Mouse (Mus musculus): ENCODE measurements at regions not wholly inside any gene's neighbourhood (a gene's known extent, or its start where the extent isn't known, plus 50 kb on each side); places are given as distances from the start of the nearest gene placed in this dataset.

GRCm38 (mm10) chr3:52706626-52707025 lies 310.4 kb downstream of the Cog6 start:
- no peaks in the 10 kb centered on the region for H3K27me3 ChIP-seq (replicated peaks; ENCODE audit: control insufficient read depth, insufficient read depth, low read length)
- no peak for DNase-seq
- no peaks in the 10 kb centered on the region for H3K36me3 ChIP-seq (ENCODE audit: control insufficient read depth, insufficient read depth, low read length)
- H3K4me1 ChIP-seq (ENCODE audit: control insufficient read depth, insufficient read depth, low read length), result no peaks in the 10 kb centered on the region; the same call in 1 of the 2 replicates
- WGBS, result 100% methylated on average over 2 of the region's 2 CpGs
- TF ChIP-seq POLR2A (IDR thresholded peaks at IDR 0.05; ENCODE audit: low read depth, low read length), result no peak
- no peak for TF ChIP-seq CTCF (conservative IDR thresholded peaks at IDR 0.05; ENCODE audit: insufficient read depth, insufficient read length, low read depth, low read length)
- no peak overlapping the region for H3K4me3 ChIP-seq (ENCODE audit: insufficient read depth, low read depth, low read length)
- no peak overlapping the region for H3K27ac ChIP-seq (ENCODE audit: insufficient read depth, low read depth, low read length)

GRCm38 (mm10) chr3:52703751-52704150 lies 313.3 kb downstream of the Cog6 start:
- H3K27me3 ChIP-seq (replicated peaks; ENCODE audit: control insufficient read depth, insufficient read depth, low read length), result no peaks in the 10 kb centered on the region
- H3K4me3 ChIP-seq (ENCODE audit: insufficient read depth, low read depth, low read length), result no peak overlapping the region
- 96% methylated on average over 6 of the region's 6 CpGs for WGBS
- H3K27ac ChIP-seq (ENCODE audit: insufficient read depth, low read depth, low read length), result no peak overlapping the region
- TF ChIP-seq CTCF (conservative IDR thresholded peaks at IDR 0.05; ENCODE audit: insufficient read depth, insufficient read length, low read depth, low read length) (no peak), POLR2A (IDR thresholded peaks at IDR 0.05; ENCODE audit: low read depth, low read length) (no peak)
- no peaks in the 10 kb centered on the region for H3K4me1 ChIP-seq (ENCODE audit: control insufficient read depth, insufficient read depth, low read length)
- no peak for DNase-seq
- no peaks in the 10 kb centered on the region for H3K36me3 ChIP-seq (ENCODE audit: control insufficient read depth, insufficient read depth, low read length)

GRCm38 (mm10) chr3:52702962-52703361 lies 314.1 kb downstream of the Cog6 start:
- no peak for TF ChIP-seq CTCF (conservative IDR thresholded peaks at IDR 0.05; ENCODE audit: insufficient read depth, insufficient read length, low read depth, low read length)
- TF ChIP-seq POLR2A (IDR thresholded peaks at IDR 0.05; ENCODE audit: low read depth, low read length), result no peak
- Histone ChIP-seq H3K4me1 (ENCODE audit: control insufficient read depth, insufficient read depth, low read length) (no peaks in the 10 kb centered on the region), H3K27me3 (replicated peaks; ENCODE audit: control insufficient read depth, insufficient read depth, low read length) (no peaks in the 10 kb centered on the region), H3K36me3 (ENCODE audit: control insufficient read depth, insufficient read depth, low read length) (no peaks in the 10 kb centered on the region), H3K4me3 (ENCODE audit: insufficient read depth, low read depth, low read length) (no peak overlapping the region), H3K27ac (ENCODE audit: insufficient read depth, low read depth, low read length) (no peak overlapping the region)
- WGBS, result 86% methylated on average over 4 of the region's 4 CpGs
- no peak for DNase-seq

GRCm38 (mm10) chr3:52701601-52702000 lies 315.4 kb downstream of the Cog6 start:
- H3K36me3 ChIP-seq (ENCODE audit: control insufficient read depth, insufficient read depth, low read length), result no peaks in the 10 kb centered on the region
- H3K4me1 ChIP-seq (ENCODE audit: control insufficient read depth, insufficient read depth, low read length), result no peaks in the 10 kb centered on the region
- 95% methylated on average over 3 of the region's 3 CpGs for WGBS
- no peak for DNase-seq
- no peak overlapping the region for H3K4me3 ChIP-seq (ENCODE audit: insufficient read depth, low read depth, low read length)
- no peak overlapping the region for H3K27ac ChIP-seq (ENCODE audit: insufficient read depth, low read depth, low read length)
- no peak for TF ChIP-seq POLR2A (IDR thresholded peaks at IDR 0.05; ENCODE audit: low read depth, low read length)
- TF ChIP-seq CTCF (conservative IDR thresholded peaks at IDR 0.05; ENCODE audit: insufficient read depth, insufficient read length, low read depth, low read length), result no peak
- no peaks in the 10 kb centered on the region for H3K27me3 ChIP-seq (replicated peaks; ENCODE audit: control insufficient read depth, insufficient read depth, low read length)

GRCm38 (mm10) chr3:52693813-52694212 lies 323.2 kb downstream of the Cog6 start:
- WGBS, result 76% methylated on average over 2 of the region's 2 CpGs
- Histone ChIP-seq H3K4me1 (ENCODE audit: control insufficient read depth, insufficient read depth, low read length) (no peaks in the 10 kb centered on the region), H3K4me3 (ENCODE audit: insufficient read depth, low read depth, low read length) (no peak overlapping the region), H3K27me3 (replicated peaks; ENCODE audit: control insufficient read depth, insufficient read depth, low read length) (no peaks in the 10 kb centered on the region), H3K36me3 (ENCODE audit: control insufficient read depth, insufficient read depth, low read length) (no peaks in the 10 kb centered on the region), H3K27ac (ENCODE audit: insufficient read depth, low read depth, low read length) (no peak overlapping the region)
- TF ChIP-seq CTCF (conservative IDR thresholded peaks at IDR 0.05; ENCODE audit: insufficient read depth, insufficient read length, low read depth, low read length) (no peak), POLR2A (IDR thresholded peaks at IDR 0.05; ENCODE audit: low read depth, low read length) (no peak)
- DNase-seq, result no peak

GRCm38 (mm10) chr3:52685434-52686181 lies 331.4 kb downstream of the Cog6 start:
- H3K27ac ChIP-seq (ENCODE audit: insufficient read depth, low read depth, low read length), result peak overlapping the region; percentile 41; the same call in 1 of the 2 replicates
- no peaks in the 10 kb centered on the region for H3K27me3 ChIP-seq (replicated peaks; ENCODE audit: control insufficient read depth, insufficient read depth, low read length)
- peak; percentile 87 for DNase-seq
- TF ChIP-seq POLR2A (IDR thresholded peaks at IDR 0.05; ENCODE audit: low read depth, low read length), result no peak
- no peaks in the 10 kb centered on the region for H3K36me3 ChIP-seq (ENCODE audit: control insufficient read depth, insufficient read depth, low read length)
- H3K4me1 ChIP-seq (ENCODE audit: control insufficient read depth, insufficient read depth, low read length), result peaks cover 6% of the 10 kb centered on the region; the same call in 1 of the 2 replicates
- WGBS, result 27% methylated on average over 9 of the region's 9 CpGs
- H3K4me3 ChIP-seq (ENCODE audit: insufficient read depth, low read depth, low read length), result no peak overlapping the region

GRCm38 (mm10) chr3:52680824-52681388 lies 336.1 kb downstream of the Cog6 start:
- Histone ChIP-seq H3K27me3 (replicated peaks; ENCODE audit: control insufficient read depth, insufficient read depth, low read length) (no peaks in the 10 kb centered on the region), H3K4me3 (ENCODE audit: insufficient read depth, low read depth, low read length) (no peak overlapping the region), H3K27ac (ENCODE audit: insufficient read depth, low read depth, low read length) (no peak overlapping the region), H3K4me1 (ENCODE audit: control insufficient read depth, insufficient read depth, low read length) (peaks cover 6% of the 10 kb centered on the region; the same call in 1 of the 2 replicates), H3K36me3 (ENCODE audit: control insufficient read depth, insufficient read depth, low read length) (no peaks in the 10 kb centered on the region)
- no peak for TF ChIP-seq CTCF (conservative IDR thresholded peaks at IDR 0.05; ENCODE audit: insufficient read depth, insufficient read length, low read depth, low read length)
- DNase-seq, result no peak
- 86% methylated on average over 3 of the region's 3 CpGs for WGBS

Measured in kidney, adult 2 months (tissue).